Mouse (Mus musculus): ENCODE results near the gene Ensa.
"Not testable (repeated sequence)": the region's sequence is repeated elsewhere in the genome, so short reads cannot be mapped to it uniquely, and the experiment has no call there.

Gene Ensa

GRCm38 (mm10) chr3:95624628-95625503 lies at the start of gene Ensa:
Ensa (plus strand) TSS chr3:95624993.
- DNase-seq (ENCODE audit: low read depth, low spot score) = peak; percentile 100

GRCm38 (mm10) chr3:95587754-95588603 lies 36.8 kb upstream of the Ensa start:
- no peak for DNase-seq (ENCODE audit: low read depth, low spot score)

- DNase-seq (ENCODE audit: low read depth, low spot score) = peak; percentile 99
Observed at GRCm38 (mm10) chr3:95588604-95589086, 36.1 kb upstream of the Ensa start, which contains the start of gene Golph3l. Golph3l (plus strand) TSS chr3:95588934.

GRCm38 (mm10) chr3:95598734-95599133 lies 26.1 kb upstream of the Ensa start:
- no peak for DNase-seq (ENCODE audit: low read depth, low spot score)

- no peak for DNase-seq (ENCODE audit: low read depth, low spot score)
Observed at GRCm38 (mm10) chr3:95601287-95601686, 23.5 kb upstream of the Ensa start.

- no peak for DNase-seq (ENCODE audit: low read depth, low spot score)
Observed at GRCm38 (mm10) chr3:95606096-95606495, 18.7 kb upstream of the Ensa start.

- no peak for DNase-seq (ENCODE audit: low read depth, low spot score)
Observed at GRCm38 (mm10) chr3:95609195-95609594, 15.6 kb upstream of the Ensa start.

GRCm38 (mm10) chr3:95613996-95614395 lies 10.8 kb upstream of the Ensa start:
- DNase-seq (ENCODE audit: low read depth, low spot score) = no peak

GRCm38 (mm10) chr3:95618511-95618910 lies 6.3 kb upstream of the Ensa start:
- DNase-seq (ENCODE audit: low read depth, low spot score) = no peak

GRCm38 (mm10) chr3:95621241-95621640 lies 3.6 kb upstream of the Ensa start:
- DNase-seq (ENCODE audit: low read depth, low spot score) = no peak

- not testable (repeated sequence) for DNase-seq (ENCODE audit: low read depth, low spot score)
Observed at GRCm38 (mm10) chr3:95622421-95622820, 2.4 kb upstream of the Ensa start.

- DNase-seq (ENCODE audit: low read depth, low spot score) = no peak
Observed at GRCm38 (mm10) chr3:95623551-95623950, 1.2 kb upstream of the Ensa start.

- DNase-seq (ENCODE audit: low read depth, low spot score) = not testable (repeated sequence)
Observed at GRCm38 (mm10) chr3:95623991-95624515, 740 bp upstream of the Ensa start.

- DNase-seq (ENCODE audit: low read depth, low spot score) = no peak
Observed at GRCm38 (mm10) chr3:95627763-95628162, 3.0 kb downstream of the Ensa start.

GRCm38 (mm10) chr3:95629755-95630154 lies 5.0 kb downstream of the Ensa start:
- DNase-seq (ENCODE audit: low read depth, low spot score) = no peak

- no peak for DNase-seq (ENCODE audit: low read depth, low spot score)
Observed at GRCm38 (mm10) chr3:95630856-95631255, 6.1 kb downstream of the Ensa start.

- no peak for DNase-seq (ENCODE audit: low read depth, low spot score)
Observed at GRCm38 (mm10) chr3:95631304-95631703, 6.5 kb downstream of the Ensa start.

GRCm38 (mm10) chr3:95632648-95633588 lies 8.1 kb downstream of the Ensa start:
- DNase-seq (ENCODE audit: low read depth, low spot score) = peak; percentile 72

- no peak for DNase-seq (ENCODE audit: low read depth, low spot score)
Observed at GRCm38 (mm10) chr3:95635636-95636035, 10.8 kb downstream of the Ensa start.

- DNase-seq (ENCODE audit: low read depth, low spot score) = peak; percentile 77
Observed at GRCm38 (mm10) chr3:95636072-95636471, 11.3 kb downstream of the Ensa start.

GRCm38 (mm10) chr3:95639694-95640093 lies 14.9 kb downstream of the Ensa start:
- DNase-seq (ENCODE audit: low read depth, low spot score) = peak; percentile 48
